Mouse (Mus musculus) layer of hippocampus, adult 6 months (tissue): ENCODE results near the gene Tyk2. TPM values are rescaled to one million over a fixed set of nuclear protein-coding genes. Genes with fewer than 3 reads are reported as not detected.

Experiments
- long read RNA-seq, 2 experiments: library from polyadenylated mRNA; unstranded; transcript quantifications; one replicate each; pipeline ENCODE4 v2.0.0; 2019 to 2020
- microRNA-seq: library from miRNA; unstranded; fragments of <30 nt; microRNA quantifications from one replicate; pipeline ENCODE4 v1.2.0, GENCODE M21; 2020
- polyA plus RNA-seq: library from polyadenylated mRNA; unstranded; fragments of <200 nt; fragmentation: Nextera tagmentation; gene quantifications from 2 replicates; pipeline ENCODE4 v1.2.3, GENCODE M21; 2021

Tyk2 gene
- 2.5 and 2.8 TPM in 2 replicates for polyA plus RNA-seq
- long read RNA-seq, experiment 1, full-length matches to known transcripts: 1 of 6 reads
- long read RNA-seq, experiment 1, partial matches to known transcripts: 4 of 6 reads
- long read RNA-seq, experiment 1, other reads (novel, unspliced or antisense): 1 of 6 reads
- long read RNA-seq, experiment 2, full-length matches to known transcripts: 7 of 34 reads
- long read RNA-seq, experiment 2, partial matches to known transcripts: 9 of 34 reads
- long read RNA-seq, experiment 2, other reads (novel, unspliced or antisense): 18 of 34 reads

GRCm38 (mm10) chr9:21131059-21131956 is at the start of gene Tyk2:
TSS of gene Tyk2 (minus strand) at chr9:21131243.

GRCm38 (mm10) chr9:21165041-21165951 is 34.3 kb upstream of the Tyk2 start, which contains the start of gene Pde4a:
TSS of gene Pde4a (plus strand) at chr9:21165714.

GRCm38 (mm10) chr9:21149654-21150419 is 18.8 kb upstream of the Tyk2 start, which contains the start of gene Cdc37:
TSS of gene Cdc37 (minus strand) at chr9:21149982.

GRCm38 (mm10) chr9:21091707-21092320 is 39.2 kb downstream of the Tyk2 start, which contains the start of the genes Gm38431 and Raver1:
TSS of gene Gm38431 (minus strand) at chr9:21091997.
TSS of gene Raver1 (minus strand) at chr9:21092008.

GRCm38 (mm10) chr9:21073044-21073840 is 57.8 kb downstream of the Tyk2 start, which contains the start of the genes Gm49373 and Fdx1l:
TSS of gene Gm49373 (minus strand) at chr9:21073096.
TSS of gene Fdx1l (minus strand) at chr9:21073614.

GRCm38 (mm10) chr9:21067006-21067684 is 63.9 kb downstream of the Tyk2 start, which contains the start of gene Zglp1:
TSS of gene Zglp1 (minus strand) at chr9:21067093.

Small RNAs within 50 kb of the gene (microRNA-seq; reads per million reads assigned to microRNA genes)
- not detected for gene Mir7082

Other genes starting within 250 kb of the Tyk2 start
- gene Ppan, start 243.1 kb downstream of the Tyk2 start, polyA plus RNA-seq: 13.0 and 17.4 TPM in 2 replicates
- gene Eif3g, start 232.6 kb downstream of the Tyk2 start, polyA plus RNA-seq: 184 and 197 TPM in 2 replicates
- 7.4 and 8.8 TPM in 2 replicates for gene Dnmt1, start 171.4 kb downstream of the Tyk2 start, polyA plus RNA-seq
- gene S1pr2, start 154.5 kb downstream of the Tyk2 start, polyA plus RNA-seq: 3.2 and 3.8 TPM in 2 replicates
- gene Mrpl4, start 128.5 kb downstream of the Tyk2 start, polyA plus RNA-seq: 135 and 156 TPM in 2 replicates
- gene Icam1, start 115.3 kb downstream of the Tyk2 start, polyA plus RNA-seq: 1.2 and 2.0 TPM in 2 replicates
- 2.9 and 3.0 TPM in 2 replicates for gene Icam4, start 101.9 kb downstream of the Tyk2 start, polyA plus RNA-seq
- 93.7 and 111 TPM in 2 replicates for gene Icam5, start 99.2 kb downstream of the Tyk2 start, polyA plus RNA-seq
- gene Zglp1, start 64.2 kb downstream of the Tyk2 start, polyA plus RNA-seq: not detected in 2 replicates
- gene Gm49373, start 58.1 kb downstream of the Tyk2 start, polyA plus RNA-seq: 0.33 and 0.50 TPM in 2 replicates
- gene Fdx1l, start 57.6 kb downstream of the Tyk2 start, polyA plus RNA-seq: 201 and 219 TPM in 2 replicates
- gene Gm38431, start 39.2 kb downstream of the Tyk2 start, polyA plus RNA-seq: 10.2 and 15.7 TPM in 2 replicates
- 6.2 and 7.8 TPM in 2 replicates for gene Raver1, start 39.2 kb downstream of the Tyk2 start, polyA plus RNA-seq
- gene Cdc37, start 18.7 kb upstream of the Tyk2 start, polyA plus RNA-seq: 160 and 167 TPM in 2 replicates
- gene Pde4a, start 34.5 kb upstream of the Tyk2 start, polyA plus RNA-seq: 29.0 and 36.9 TPM in 2 replicates
- gene Keap1, start 108.1 kb upstream of the Tyk2 start, polyA plus RNA-seq: 66.2 and 66.6 TPM in 2 replicates
- 17.8 and 19.0 TPM in 2 replicates for gene S1pr5, start 117.2 kb upstream of the Tyk2 start, polyA plus RNA-seq
- 40.2 and 43.9 TPM in 2 replicates for gene Atg4d, start 134.1 kb upstream of the Tyk2 start, polyA plus RNA-seq
- 2.3 and 4.6 TPM in 2 replicates for gene Kri1, start 156.7 kb upstream of the Tyk2 start, polyA plus RNA-seq
- gene Cdkn2d, start 160.2 kb upstream of the Tyk2 start, polyA plus RNA-seq: 98.6 and 114 TPM in 2 replicates
- 0.53 and 0.93 TPM in 2 replicates for gene Ap1m2, start 181.1 kb upstream of the Tyk2 start, polyA plus RNA-seq
- 18.0 and 18.1 TPM in 2 replicates for gene Slc44a2, start 189.5 kb upstream of the Tyk2 start, polyA plus RNA-seq
- 102 and 148 TPM in 2 replicates for gene Ilf3, start 236.6 kb upstream of the Tyk2 start, polyA plus RNA-seq